Mouse (Mus musculus) myocyte (in vitro differentiated cells): ENCODE measurements around the gene Ptpn22.
"Not testable (repeated sequence)": the region's sequence is repeated elsewhere in the genome, so short reads cannot be mapped to it uniquely, and the experiment has no call there.

ENCODE experiments used
- CEBPB ChIP-seq: IDR thresholded peaks from 2 replicates; pipeline ENCODE4 v1.6.1; 2011; ENCODE audit warnings: mild to moderate bottlenecking, moderate library complexity; ENCODE audit not compliant: poor library complexity, insufficient read depth, severe bottlenecking
- MYOD1 ChIP-seq, 3 experiments: IDR thresholded peaks; one replicate each; pipeline ENCODE4 v1.6.1; 2011; ENCODE audit warnings: control low read depth in 2 of 3, low read depth in 2 of 3, mild to moderate bottlenecking in 2 of 3, moderate library complexity in 1 of 3; ENCODE audit not compliant: insufficient read length in 2 of 3, control insufficient read depth in 1 of 3
- POLR2A ChIP-seq: IDR thresholded peaks from one replicate; pipeline ENCODE4 v1.6.1; 2011; ENCODE audit warnings: low read depth, mild to moderate bottlenecking, control low read depth, moderate library complexity; ENCODE audit not compliant: insufficient read length
- SRF ChIP-seq: IDR thresholded peaks from one replicate; pipeline ENCODE4 v1.6.1; 2011; ENCODE audit warnings: low read depth; ENCODE audit not compliant: control insufficient read depth, insufficient read length
- TCF12 ChIP-seq: IDR thresholded peaks from one replicate; pipeline ENCODE4 v1.6.1; 2011; ENCODE audit warnings: mild to moderate bottlenecking, control low read depth; ENCODE audit not compliant: poor library complexity, insufficient read depth, severe bottlenecking
- USF1 ChIP-seq: IDR thresholded peaks from one replicate; pipeline ENCODE4 v1.6.1; 2011; ENCODE audit warnings: low read depth, mild to moderate bottlenecking, control low read depth, moderate library complexity

GRCm38 (mm10) chr3:103840946-103841345 lies 18.6 kb upstream of the Ptpn22 start:
- not testable (repeated sequence) for TF ChIP-seq POLR2A; USF1; SRF; TCF12; MYOD1 (IDR thresholded peaks at IDR 0.05; ENCODE audit: control insufficient read depth in 1 of 3, insufficient read length in 2 of 3, low read depth in 2 of 3); CEBPB
